Mouse (Mus musculus) liver, embryonic 15.5 days (tissue): Measurements from ENCODE around the gene Fam83f. TPM values are rescaled to one million over a fixed set of nuclear protein-coding genes. Genes with fewer than 3 reads are reported as not detected.
A peak's percentile ranks its signal among the peaks of the same experiment; 100 is the strongest.

Source experiments
- ATAC-seq: fragments of 200-750 bp; cut with Nextera tagmentation; 2 replicates; pipeline ENCODE4 v1.8.0; 2017; ENCODE audit warnings: moderate number of reproducible peaks, mild to moderate bottlenecking, moderate library complexity; ENCODE audit not compliant: insufficient read depth
- H3K27ac ChIP-seq: fragments of 300-500 bp; sonication (generic); replicated peaks from 2 replicates; pipeline ENCODE4 v1.5.1; 2015; ENCODE audit warnings: mild to moderate bottlenecking, inconsistent platforms
- H3K27me3 ChIP-seq: fragments of 300-500 bp; sonication (generic); 2 replicates; pipeline ENCODE4 v1.6.1; 2015; ENCODE audit warnings: mild to moderate bottlenecking, inconsistent platforms
- H3K36me3 ChIP-seq: fragments of 300-500 bp; sonication (generic); replicated peaks from 2 replicates; pipeline ENCODE4 v1.6.1; 2015; ENCODE audit warnings: moderate library complexity, mild to moderate bottlenecking, inconsistent platforms
- H3K4me1 ChIP-seq: fragments of 300-500 bp; sonication (generic); replicated peaks from 2 replicates; pipeline ENCODE4 v1.6.1; 2015; ENCODE audit warnings: inconsistent platforms
- H3K4me2 ChIP-seq: fragments of 300-500 bp; sonication (generic); 2 replicates; pipeline ENCODE4 v1.6.1; 2015; ENCODE audit warnings: moderate library complexity, mild to moderate bottlenecking, inconsistent platforms
- H3K4me3 ChIP-seq: fragments of 300-500 bp; sonication (generic); replicated peaks from 2 replicates; pipeline ENCODE4 v1.5.1; 2015; ENCODE audit warnings: mild to moderate bottlenecking, inconsistent platforms
- H3K9ac ChIP-seq: fragments of 300-500 bp; sonication (generic); 2 replicates; pipeline ENCODE4 v1.6.1; 2015; ENCODE audit warnings: moderate library complexity, mild to moderate bottlenecking, inconsistent platforms
- H3K9me3 ChIP-seq: fragments of 300-500 bp; sonication (generic); replicated peaks from 2 replicates; pipeline ENCODE4 v1.6.1; 2016; ENCODE audit warnings: inconsistent platforms
- WGBS: fragments of 180-500 bp; shearing (Covaris S2); methylation state at CpG from one replicate; pipeline ENCODE4 v1.1.7; 2015; ENCODE audit warnings: mixed read lengths; ENCODE audit not compliant: insufficient replicate concordance; 5-methylcytosine and 5-hydroxymethylcytosine counted together
- polyA plus RNA-seq: library from polyadenylated mRNA; unstranded; fragments of >200 nt; fragmentation: Nextera tagmentation; extraction: Ambion mirVana; gene quantifications from 2 replicates; pipeline ENCODE4 v1.2.1, GENCODE M21; 2015

The Fam83f gene
- polyA plus RNA-seq, 1 experiment from 2014 or later: 3.7 TPM

DNA sequence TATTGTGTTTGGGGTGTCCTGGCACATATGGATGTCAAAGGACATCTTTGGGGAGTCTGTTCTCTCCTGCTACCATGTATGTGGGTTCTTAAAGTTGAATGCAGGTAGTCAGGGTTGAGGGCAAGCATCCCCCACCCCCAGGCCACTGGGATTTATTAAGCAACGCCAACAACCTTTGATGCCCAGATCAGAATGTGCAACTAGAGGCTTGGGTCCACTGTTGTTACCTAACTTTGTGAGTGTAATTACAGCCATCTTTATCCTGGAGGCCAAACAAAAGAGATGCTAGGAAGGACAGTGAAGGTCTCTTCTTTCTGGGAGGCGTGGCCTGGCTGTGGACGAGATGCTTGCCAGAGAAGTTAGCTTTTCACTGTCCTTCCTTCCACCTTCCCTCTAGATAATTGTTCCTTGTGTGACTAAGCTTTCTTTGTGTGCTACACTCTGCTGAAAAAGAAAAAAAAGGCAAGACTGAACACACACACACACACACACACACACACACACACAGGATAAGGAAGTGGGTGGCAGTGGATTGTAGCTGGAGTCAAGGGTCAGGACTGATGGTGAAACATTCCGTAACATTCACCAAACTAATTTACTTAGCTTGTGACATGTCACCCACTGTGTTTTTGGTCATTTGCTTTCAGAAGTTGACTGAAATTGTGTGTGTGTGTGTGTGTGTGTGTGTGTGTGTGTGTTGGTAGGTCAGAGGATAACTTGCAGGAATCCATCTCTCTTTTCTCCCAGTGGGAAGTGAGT, 1.9 kb downstream of the Fam83f start:
- Histone ChIP-seq H3K36me3 (no peaks in the 10 kb centered on the region), H3K4me2 (no peak overlapping the region), H3K4me1 (peaks cover 23% of the 10 kb centered on the region), H3K4me3 (no peak overlapping the region), H3K27me3 (peaks cover 69% of the 10 kb centered on the region), H3K27ac (0 out of 2 replicates have a peak overlapping the region, but pooled peaks have one; percentile 57), H3K9ac (no peak overlapping the region), H3K9me3 (no peaks in the 10 kb centered on the region)
- ATAC-seq: no peak
- 43% methylated on average over 4 of the region's 4 CpGs for WGBS

GRCm38 (mm10) chr15:80674700-80675099, 3.1 kb downstream of the Fam83f start:
- Histone ChIP-seq H3K27ac (peak overlapping the region; percentile 57), H3K4me2 (0 out of 2 replicates have a peak overlapping the region, but pooled peaks have one; percentile 14), H3K4me3 (no peak overlapping the region), H3K36me3 (no peaks in the 10 kb centered on the region), H3K4me1 (peaks cover 27% of the 10 kb centered on the region), H3K9ac (no peak overlapping the region), H3K27me3 (peaks cover 64% of the 10 kb centered on the region), H3K9me3 (no peaks in the 10 kb centered on the region)
- 56% methylated on average over 6 of the region's 6 CpGs for WGBS
- peak; percentile 41 for ATAC-seq

GRCm38 (mm10) chr15:80679515-80680215, 8.0 kb downstream of the Fam83f start:
- no peak for ATAC-seq
- peak overlapping the region; percentile 45; the same call in 1 of the 2 replicates for H3K27ac ChIP-seq
- H3K9ac ChIP-seq: no peak overlapping the region
- no peak overlapping the region for H3K4me2 ChIP-seq
- H3K27me3 ChIP-seq: peaks cover 16% of the 10 kb centered on the region
- no peaks in the 10 kb centered on the region for H3K9me3 ChIP-seq
- H3K4me3 ChIP-seq: no peak overlapping the region
- H3K4me1 ChIP-seq: peaks cover 32% of the 10 kb centered on the region
- WGBS: 51% methylated on average over 8 of the region's 8 CpGs
- no peaks in the 10 kb centered on the region for H3K36me3 ChIP-seq

GRCm38 (mm10) chr15:80680347-80681030, 8.8 kb downstream of the Fam83f start:
- no peak overlapping the region for H3K4me2 ChIP-seq
- 56% methylated on average over 7 of the region's 7 CpGs for WGBS
- H3K4me3 ChIP-seq: no peak overlapping the region
- peak; percentile 39 for ATAC-seq
- H3K27ac ChIP-seq: peak overlapping the region; percentile 45; the same call in 1 of the 2 replicates
- H3K27me3 ChIP-seq: peaks cover 13% of the 10 kb centered on the region
- no peaks in the 10 kb centered on the region for H3K36me3 ChIP-seq
- no peak overlapping the region for H3K9ac ChIP-seq
- no peaks in the 10 kb centered on the region for H3K9me3 ChIP-seq
- H3K4me1 ChIP-seq: peaks cover 35% of the 10 kb centered on the region

DNA sequence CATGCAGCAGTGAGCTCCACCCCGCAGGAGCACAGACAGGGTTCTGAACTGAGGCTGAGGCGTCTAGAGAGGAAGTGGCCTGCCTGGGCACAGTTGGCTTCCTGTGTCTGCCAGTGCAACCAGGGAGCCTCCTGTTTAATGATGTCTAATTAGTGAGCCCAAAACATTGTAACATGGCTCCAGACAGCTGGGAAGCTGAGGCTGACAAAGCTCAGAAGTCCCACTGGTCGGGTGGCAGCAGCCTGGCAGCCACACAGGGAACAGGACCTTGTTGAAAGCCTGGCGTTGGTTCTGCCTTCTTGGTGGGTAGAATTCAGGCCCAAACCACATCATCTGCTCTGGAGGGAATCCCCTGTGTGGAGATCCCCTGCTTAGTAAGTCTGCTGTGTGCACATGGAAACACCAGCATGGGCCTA, 9.8 kb downstream of the Fam83f start:
- no peak overlapping the region for H3K9ac ChIP-seq
- peak overlapping the region; percentile 56 for H3K27ac ChIP-seq
- WGBS: 42% methylated on average over 4 of the region's 4 CpGs
- no peak overlapping the region for H3K4me3 ChIP-seq
- H3K36me3 ChIP-seq: no peaks in the 10 kb centered on the region
- H3K9me3 ChIP-seq: no peaks in the 10 kb centered on the region
- H3K4me2 ChIP-seq: no peak overlapping the region
- ATAC-seq: no peak
- H3K4me1 ChIP-seq: peaks cover 35% of the 10 kb centered on the region
- H3K27me3 ChIP-seq: peaks cover 22% of the 10 kb centered on the region

DNA sequence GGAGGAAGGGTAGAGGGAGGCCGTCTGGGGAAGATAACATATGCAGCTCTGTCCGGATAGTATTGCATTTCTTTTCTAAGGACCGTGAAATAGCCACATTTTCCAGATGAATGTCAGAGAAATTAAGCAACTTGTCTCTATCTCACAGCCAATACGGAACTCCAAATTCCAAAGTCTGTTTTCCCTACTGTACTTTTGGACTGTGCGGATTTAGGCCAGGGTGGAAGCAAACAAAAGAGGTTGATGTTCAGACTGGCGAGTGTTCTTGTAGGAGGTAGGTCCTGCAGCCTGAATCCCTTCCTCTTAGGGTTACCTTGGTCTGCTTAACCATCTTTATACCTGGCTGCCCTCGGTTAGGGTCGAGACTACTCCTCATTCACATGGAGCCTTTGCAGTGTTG, 10.7 kb downstream of the Fam83f start:
- no peak for ATAC-seq
- no peaks in the 10 kb centered on the region for H3K9me3 ChIP-seq
- no peak overlapping the region for H3K4me3 ChIP-seq
- H3K4me1 ChIP-seq: peaks cover 35% of the 10 kb centered on the region
- peak overlapping the region; percentile 56 for H3K27ac ChIP-seq
- no peaks in the 10 kb centered on the region for H3K36me3 ChIP-seq
- peak overlapping the region; percentile 42 for H3K4me2 ChIP-seq
- 60% methylated on average over 8 of the region's 8 CpGs for WGBS
- H3K9ac ChIP-seq: no peak overlapping the region
- peaks cover 22% of the 10 kb centered on the region for H3K27me3 ChIP-seq

GRCm38 (mm10) chr15:80683151-80683550, 11.5 kb downstream of the Fam83f start:
- H3K9ac ChIP-seq: no peak overlapping the region
- no peak overlapping the region for H3K4me3 ChIP-seq
- ATAC-seq: no peak
- peaks cover 35% of the 10 kb centered on the region for H3K4me1 ChIP-seq
- no peak overlapping the region for H3K4me2 ChIP-seq
- peak overlapping the region; percentile 33; the same call in 1 of the 2 replicates for H3K27ac ChIP-seq
- H3K36me3 ChIP-seq: no peaks in the 10 kb centered on the region
- H3K27me3 ChIP-seq: peaks cover 27% of the 10 kb centered on the region
- 56% methylated on average over 6 of the region's 6 CpGs for WGBS
- H3K9me3 ChIP-seq: no peaks in the 10 kb centered on the region

DNA sequence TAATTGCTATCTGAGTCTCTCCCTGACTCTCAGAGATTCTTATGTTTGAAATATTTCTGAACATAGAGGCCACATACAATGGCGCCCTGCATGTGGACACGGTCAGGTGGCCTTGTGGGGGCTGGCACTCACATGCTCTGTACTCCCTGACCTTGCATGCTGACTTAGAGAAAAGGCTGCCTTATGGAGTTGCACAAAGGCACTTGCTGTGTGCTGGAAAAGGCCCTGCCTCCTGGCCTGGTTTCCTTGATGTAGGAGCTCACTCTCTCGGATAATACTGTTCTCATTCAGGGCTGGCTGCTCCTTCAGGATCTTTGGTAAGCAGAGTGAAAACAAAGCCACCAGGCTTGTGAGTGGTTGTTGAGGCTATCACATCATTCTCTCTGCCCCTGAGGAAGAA, 12.3 kb downstream of the Fam83f start:
- Histone ChIP-seq H3K4me1 (peaks cover 43% of the 10 kb centered on the region), H3K27ac (no peak overlapping the region)

GRCm38 (mm10) chr15:80684786-80685602, 13.3 kb downstream of the Fam83f start:
- no peak overlapping the region for H3K4me2 ChIP-seq
- H3K4me3 ChIP-seq: no peak overlapping the region
- WGBS: 29% methylated on average over 8 of the region's 8 CpGs
- H3K4me1 ChIP-seq: peaks cover 43% of the 10 kb centered on the region
- no peaks in the 10 kb centered on the region for H3K36me3 ChIP-seq
- H3K27ac ChIP-seq: 0 out of 2 replicates have a peak overlapping the region, but pooled peaks have one; percentile 2
- H3K9ac ChIP-seq: no peak overlapping the region
- no peaks in the 10 kb centered on the region for H3K9me3 ChIP-seq
- no peak for ATAC-seq
- H3K27me3 ChIP-seq: peaks cover 22% of the 10 kb centered on the region; the same call in 1 of the 2 replicates

More for the DNA sequence above, 12.3 kb downstream of the Fam83f start:
- Histone ChIP-seq H3K4me3 (no peak overlapping the region), H3K27me3 (peaks cover 26% of the 10 kb centered on the region), H3K4me2 (no peak overlapping the region), H3K9me3 (no peaks in the 10 kb centered on the region), H3K9ac (no peak overlapping the region), H3K36me3 (no peaks in the 10 kb centered on the region)
- 56% methylated on average over 3 of the region's 3 CpGs for WGBS
- ATAC-seq: no peak

DNA sequence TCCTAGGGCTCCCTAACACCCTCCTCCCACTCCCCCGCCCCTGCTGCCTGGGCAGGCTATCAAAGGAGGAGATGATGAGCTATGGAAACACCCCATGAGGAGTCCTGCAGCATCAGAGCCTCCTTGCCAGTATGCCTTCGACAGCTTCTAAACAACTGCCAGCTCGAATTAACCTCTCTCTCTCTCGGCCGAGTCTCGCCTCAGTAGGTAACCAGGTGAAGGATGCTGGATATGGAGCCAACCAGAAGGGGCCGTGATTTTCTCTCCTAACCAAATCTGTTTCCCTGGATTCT, 13.9 kb downstream of the Fam83f start:
- peaks cover 41% of the 10 kb centered on the region for H3K4me1 ChIP-seq
- H3K27me3 ChIP-seq: peaks cover 25% of the 10 kb centered on the region
- H3K36me3 ChIP-seq: no peaks in the 10 kb centered on the region
- no peak overlapping the region for H3K9ac ChIP-seq
- no peak for ATAC-seq
- H3K9me3 ChIP-seq: no peaks in the 10 kb centered on the region
- WGBS: 42% methylated on average over 7 of the region's 7 CpGs
- H3K4me3 ChIP-seq: no peak overlapping the region
- H3K4me2 ChIP-seq: no peak overlapping the region
- no peak overlapping the region for H3K27ac ChIP-seq
